Mouse (Mus musculus) kidney, embryonic 16.5 days (tissue): ENCODE results near the gene Flt3l. TPM values are rescaled to one million over a fixed set of nuclear protein-coding genes. Genes with fewer than 3 reads are reported as not detected.
A peak's percentile ranks its signal among the peaks of the same experiment; 100 is the strongest.

Experiments used
- ATAC-seq: fragments of 200-750 bp; cut with Nextera tagmentation; 2 replicates; pipeline ENCODE4 v1.8.0; 2017; ENCODE audit warnings: moderate TSS enrichment; ENCODE audit not compliant: low FRiP score, low TSS enrichment
- H3K27ac ChIP-seq: fragments of 300-500 bp; sonication (generic); 2 replicates; pipeline ENCODE4 v1.5.1; 2014; ENCODE audit warnings: low read length
- H3K27me3 ChIP-seq: fragments of 300-500 bp; sonication (generic); 2 replicates; pipeline ENCODE4 v1.6.1; 2014; ENCODE audit warnings: low read length, control low read depth, mixed read lengths; ENCODE audit not compliant: insufficient read depth
- H3K36me3 ChIP-seq: fragments of 300-500 bp; sonication (generic); 2 replicates; pipeline ENCODE4 v1.6.1; 2014; ENCODE audit warnings: low read length, control low read depth, mixed read lengths; ENCODE audit not compliant: insufficient read depth
- H3K4me1 ChIP-seq: fragments of 300-500 bp; sonication (generic); 2 replicates; pipeline ENCODE4 v1.6.1; 2014; ENCODE audit warnings: low read length, control low read depth, mixed read lengths; ENCODE audit not compliant: insufficient read depth
- H3K4me2 ChIP-seq: fragments of 300-500 bp; sonication (generic); replicated peaks from 2 replicates; pipeline ENCODE4 v1.6.1; 2014; ENCODE audit warnings: low read depth, low read length
- H3K4me3 ChIP-seq: fragments of 300-500 bp; sonication (generic); 2 replicates; pipeline ENCODE4 v1.5.1; 2014; ENCODE audit warnings: mild to moderate bottlenecking, low read length
- H3K9ac ChIP-seq: fragments of 300-500 bp; sonication (generic); replicated peaks from 2 replicates; pipeline ENCODE4 v1.6.1; 2014; ENCODE audit warnings: low read length
- H3K9me3 ChIP-seq: fragments of 300-500 bp; sonication (generic); 2 replicates; pipeline ENCODE4 v1.6.1; 2016; ENCODE audit warnings: low read length, control low read depth
- WGBS: fragments of 180-500 bp; shearing (Covaris S2); extraction: QIAGEN DNeasy Blood & Tissue Kit; methylation state at CpG from one replicate; pipeline ENCODE4 v1.1.7; 2014; 5-methylcytosine and 5-hydroxymethylcytosine counted together
- polyA plus RNA-seq: library from polyadenylated mRNA; unstranded; fragments of >200 nt; fragmentation: Nextera tagmentation; extraction: Ambion mirVana; gene quantifications from 2 replicates; pipeline ENCODE4 v1.2.1, GENCODE M21; 2015

Flt3l gene
- polyA plus RNA-seq, 1 experiment from 2014 or later, result 1.9 TPM

DNA sequence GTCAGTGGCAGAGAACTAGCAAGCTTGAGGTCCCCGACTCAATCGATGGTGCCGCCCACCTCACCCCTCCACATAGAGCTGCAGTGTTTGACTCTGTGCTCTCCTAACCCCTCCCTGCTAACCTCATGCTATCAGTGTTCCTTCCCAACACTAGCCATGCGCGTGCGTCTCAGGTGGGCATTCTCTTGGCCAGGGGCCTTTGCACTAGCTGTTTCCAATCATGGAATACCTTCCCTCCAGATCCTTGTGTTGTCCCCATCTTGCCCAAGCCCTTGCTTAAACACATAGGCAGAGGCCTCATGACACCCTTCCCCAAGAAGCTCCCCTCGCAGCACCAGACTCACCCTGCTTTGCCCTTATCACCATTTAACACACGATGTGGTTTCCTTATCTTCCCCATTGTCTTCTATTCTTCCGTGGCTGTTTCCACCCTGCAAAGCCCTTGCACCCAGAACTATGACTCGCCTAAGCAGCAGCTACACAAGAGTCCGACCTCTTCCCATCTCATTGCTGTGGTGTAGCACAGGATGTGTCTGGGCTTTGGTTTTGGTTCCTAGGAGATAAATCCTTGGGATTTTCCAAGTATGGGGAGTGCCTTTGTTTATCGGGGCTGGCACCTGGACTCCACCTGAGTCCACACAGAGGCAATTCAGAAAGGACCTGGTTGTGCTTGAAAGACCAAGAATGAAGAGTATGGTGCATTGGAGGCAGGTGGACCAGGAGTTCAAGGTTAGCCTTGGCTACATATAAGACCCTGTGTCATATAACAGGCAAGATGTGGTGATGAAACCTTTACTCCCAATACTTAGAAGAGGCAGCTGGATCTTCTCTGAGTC lies 1.2 kb upstream of the Flt3l start:
- Histone ChIP-seq H3K36me3 (peaks cover 9% of the 10 kb centered on the region), H3K9me3 (no peaks in the 10 kb centered on the region), H3K4me3 (no peak overlapping the region), H3K27me3 (no peaks in the 10 kb centered on the region), H3K9ac (no peak overlapping the region), H3K4me1 (0 out of 2 replicates have a peak, but pooled peaks cover 4% of the 10 kb centered on the region), H3K4me2 (no peak overlapping the region), H3K27ac (no peak overlapping the region)
- ATAC-seq, result no peak
- WGBS, result 84% methylated on average over 12 of the region's 12 CpGs

DNA sequence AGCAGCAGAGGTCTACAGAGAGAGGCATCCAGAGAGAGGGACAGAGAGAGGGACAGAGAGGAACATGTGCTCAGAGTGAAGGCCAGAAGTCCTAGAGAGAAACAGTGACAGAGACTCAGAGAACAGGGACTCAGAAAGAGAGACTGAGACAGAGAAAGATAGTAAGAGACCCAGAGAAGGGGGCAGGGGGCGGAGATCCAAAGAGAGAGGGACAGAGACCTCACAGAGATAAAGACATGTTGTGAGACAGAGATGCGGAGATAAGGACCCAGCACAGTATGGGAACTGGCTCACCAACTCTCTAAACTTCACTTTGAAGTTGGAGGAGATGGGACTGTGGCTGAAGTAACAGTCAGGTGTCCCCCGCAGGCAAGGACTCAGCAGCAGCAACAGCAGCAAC lies 862 bp downstream of the Flt3l start:
- no peak for ATAC-seq
- Histone ChIP-seq H3K27me3 (no peaks in the 10 kb centered on the region), H3K27ac (no peak overlapping the region), H3K4me3 (peak overlapping the region; percentile 70; the same call in 1 of the 2 replicates), H3K9ac (0 out of 2 replicates have a peak overlapping the region, but pooled peaks have one; percentile 29), H3K4me1 (0 out of 2 replicates have a peak, but pooled peaks cover 4% of the 10 kb centered on the region), H3K4me2 (peak overlapping the region; percentile 83; the same call in 1 of the 2 replicates), H3K9me3 (no peaks in the 10 kb centered on the region), H3K36me3 (no peaks in the 10 kb centered on the region)
- WGBS, result 79% methylated on average over 3 of the region's 3 CpGs

DNA sequence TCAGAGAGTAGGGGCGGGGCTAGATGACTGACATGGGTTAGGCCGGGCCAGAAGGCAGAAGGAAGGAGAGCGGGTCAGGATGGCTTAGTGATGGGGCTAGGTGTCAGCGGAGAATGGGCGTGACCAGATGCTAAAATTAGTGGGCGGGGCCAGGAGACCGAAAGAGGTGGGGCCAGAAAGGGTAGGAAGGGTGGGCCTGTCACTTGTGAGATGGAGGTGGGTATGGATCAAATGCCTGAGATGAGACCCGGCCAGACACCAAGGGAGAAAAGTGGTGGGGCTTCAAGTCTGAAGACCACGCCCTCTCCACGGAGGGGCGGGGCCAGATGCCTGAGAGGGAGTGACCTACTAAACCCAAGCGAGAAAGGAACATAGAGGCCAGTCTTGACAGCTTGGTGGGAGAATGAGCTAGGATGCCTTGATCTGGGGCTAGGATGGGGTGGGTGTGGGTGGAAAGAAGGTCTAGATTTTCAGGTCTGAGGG lies 1.6 kb downstream of the Flt3l start:
- Histone ChIP-seq H3K4me2 (no peak overlapping the region), H3K9me3 (no peaks in the 10 kb centered on the region), H3K4me1 (peaks cover 10% of the 10 kb centered on the region), H3K36me3 (no peaks in the 10 kb centered on the region), H3K27me3 (no peaks in the 10 kb centered on the region), H3K9ac (no peak overlapping the region), H3K27ac (no peak overlapping the region), H3K4me3 (no peak overlapping the region)
- ATAC-seq, result no peak
- WGBS, result 11% methylated on average over 12 of the region's 12 CpGs

DNA sequence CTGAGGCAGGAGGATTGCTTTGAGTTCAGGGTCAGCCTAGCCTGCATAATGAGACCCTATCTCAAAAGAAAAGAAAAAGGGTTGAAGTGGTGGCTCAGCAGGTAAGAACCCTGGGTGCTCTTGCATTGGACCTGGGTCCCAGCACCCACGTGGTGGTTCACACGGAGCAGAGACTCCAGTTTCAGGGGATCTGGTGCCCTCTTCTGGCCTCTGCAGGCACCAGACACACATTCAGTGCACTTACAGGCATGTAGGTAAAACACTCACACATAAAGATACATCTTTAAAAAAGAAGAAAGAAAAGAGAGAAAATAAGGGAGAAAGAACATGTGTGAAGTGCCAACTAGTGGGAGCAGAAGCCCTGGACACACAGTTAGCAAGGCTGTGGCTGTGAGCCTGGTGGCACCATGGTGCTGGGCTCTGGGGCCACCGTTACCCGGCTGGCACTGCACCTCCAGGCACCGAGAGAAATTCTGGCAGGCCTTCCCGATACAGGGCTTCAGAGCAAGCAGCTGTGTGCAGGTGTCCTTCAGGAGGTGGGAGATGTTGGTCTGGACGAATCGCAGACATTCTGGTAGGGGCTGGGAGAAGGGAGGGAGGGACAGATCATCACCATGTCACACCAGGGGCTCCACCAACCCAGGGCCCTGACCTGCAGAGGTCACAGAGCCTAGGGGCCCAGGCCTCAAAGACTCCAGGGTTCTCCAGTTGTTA lies 2.6 kb downstream of the Flt3l start:
- no peak for ATAC-seq
- Histone ChIP-seq H3K4me3 (no peak overlapping the region), H3K9me3 (no peaks in the 10 kb centered on the region), H3K27me3 (no peaks in the 10 kb centered on the region), H3K27ac (no peak overlapping the region), H3K4me1 (peaks cover 14% of the 10 kb centered on the region), H3K36me3 (no peaks in the 10 kb centered on the region), H3K9ac (no peak overlapping the region), H3K4me2 (no peak overlapping the region)
- 75% methylated on average over 8 of the region's 8 CpGs for WGBS

DNA sequence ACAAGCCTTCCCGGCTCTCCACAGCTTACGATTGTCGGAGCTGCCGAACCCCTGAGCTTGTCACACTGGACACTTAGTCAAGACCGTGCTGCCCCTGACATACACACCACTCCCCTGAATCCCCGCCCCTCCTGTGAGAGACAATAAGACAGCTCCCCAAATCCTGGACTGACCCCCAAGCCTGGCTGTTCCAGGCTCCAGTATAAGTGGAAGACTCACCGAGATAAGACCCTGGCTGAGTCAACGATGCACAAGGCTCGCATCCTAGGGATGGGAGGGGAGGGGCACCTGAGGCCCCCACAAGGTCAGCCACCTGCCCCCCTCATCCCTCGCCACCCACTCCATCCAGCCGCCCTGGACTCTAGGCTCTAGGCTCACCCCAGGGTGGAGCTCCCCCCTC lies 4.4 kb downstream of the Flt3l start:
- Histone ChIP-seq H3K4me3 (no peak overlapping the region), H3K27ac (no peak overlapping the region), H3K36me3 (peaks cover 8% of the 10 kb centered on the region), H3K4me2 (no peak overlapping the region), H3K4me1 (peaks cover 21% of the 10 kb centered on the region), H3K9me3 (no peaks in the 10 kb centered on the region), H3K9ac (no peak overlapping the region), H3K27me3 (no peaks in the 10 kb centered on the region)
- WGBS, result 83% methylated on average over 9 of the region's 11 CpGs
- no peak for ATAC-seq

DNA sequence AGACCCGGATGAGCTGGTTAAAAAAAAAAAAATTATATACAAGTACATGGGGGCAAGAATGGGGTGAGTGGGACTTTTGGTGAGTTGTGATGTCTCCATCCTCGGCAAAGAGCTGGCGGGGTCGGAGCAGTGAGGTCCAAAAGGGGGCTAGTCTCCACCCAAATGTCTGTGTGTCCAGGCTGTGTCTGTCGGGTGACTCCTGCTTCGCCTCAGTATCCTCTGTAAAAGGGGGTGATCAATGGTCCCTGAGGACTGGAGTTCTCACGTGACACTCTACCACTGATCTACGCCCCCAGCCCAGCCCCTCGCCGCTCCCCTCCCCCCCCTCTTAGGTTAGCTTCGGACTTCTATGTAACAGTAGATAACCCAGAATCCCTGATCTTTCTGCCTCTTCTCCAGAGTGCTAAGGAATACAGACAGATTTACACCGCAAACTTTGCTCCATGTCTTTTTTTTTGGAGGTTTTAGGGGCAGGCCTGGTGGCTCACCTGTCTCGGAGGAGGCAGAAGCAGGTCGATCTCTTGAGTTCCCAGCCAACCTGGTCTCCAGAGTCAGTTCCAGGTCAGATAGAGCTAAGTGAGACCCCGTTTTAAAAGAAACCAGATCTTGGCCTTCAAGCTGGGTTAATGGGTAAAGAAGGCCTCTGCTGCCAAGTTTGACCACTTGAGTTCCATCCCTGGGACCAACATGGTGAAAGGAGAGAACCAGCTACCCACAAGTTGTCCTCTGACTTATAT lies 6.3 kb downstream of the Flt3l start:
- H3K9ac ChIP-seq, result peak overlapping the region; percentile 78
- 53% methylated on average over 15 of the region's 15 CpGs for WGBS
- no peak for ATAC-seq

DNA sequence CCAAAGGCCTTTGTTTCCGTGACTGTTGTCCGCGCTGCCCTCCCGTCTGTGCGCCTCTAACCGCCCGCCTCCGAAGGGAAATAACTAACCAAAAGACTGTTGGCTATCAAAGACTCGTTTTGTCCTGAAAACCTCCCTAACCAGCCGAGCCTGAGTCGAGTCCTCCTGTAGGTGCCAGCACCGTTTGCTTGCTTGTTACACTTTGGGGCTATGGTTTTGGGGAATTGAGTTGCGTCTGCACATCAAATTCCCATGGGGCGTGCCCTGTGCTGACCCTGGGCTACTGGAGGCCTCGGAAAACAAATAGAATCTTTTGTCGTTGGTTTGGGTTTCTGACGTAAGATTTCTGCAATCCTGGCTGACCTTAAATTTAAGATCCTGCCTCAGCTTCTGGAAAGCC lies 6.9 kb downstream of the Flt3l start:
- Histone ChIP-seq H3K27ac (peak overlapping the region; percentile 94), H3K9me3 (no peaks in the 10 kb centered on the region), H3K27me3 (no peaks in the 10 kb centered on the region), H3K4me2 (peak overlapping the region; percentile 84), H3K4me3 (peak overlapping the region; percentile 88), H3K36me3 (peaks cover 31% of the 10 kb centered on the region), H3K9ac (peak overlapping the region; percentile 78), H3K4me1 (peaks cover 41% of the 10 kb centered on the region)
- ATAC-seq, result no peak
- under 1% methylated on average over 17 of the region's 17 CpGs for WGBS

More for the DNA sequence above, 6.3 kb downstream of the Flt3l start:
- Histone ChIP-seq H3K27ac (peak overlapping the region; percentile 94), H3K9me3 (no peaks in the 10 kb centered on the region), H3K4me2 (peak overlapping the region; percentile 84), H3K4me3 (peak overlapping the region; percentile 88), H3K36me3 (peaks cover 26% of the 10 kb centered on the region), H3K27me3 (no peaks in the 10 kb centered on the region), H3K4me1 (peaks cover 36% of the 10 kb centered on the region)

DNA sequence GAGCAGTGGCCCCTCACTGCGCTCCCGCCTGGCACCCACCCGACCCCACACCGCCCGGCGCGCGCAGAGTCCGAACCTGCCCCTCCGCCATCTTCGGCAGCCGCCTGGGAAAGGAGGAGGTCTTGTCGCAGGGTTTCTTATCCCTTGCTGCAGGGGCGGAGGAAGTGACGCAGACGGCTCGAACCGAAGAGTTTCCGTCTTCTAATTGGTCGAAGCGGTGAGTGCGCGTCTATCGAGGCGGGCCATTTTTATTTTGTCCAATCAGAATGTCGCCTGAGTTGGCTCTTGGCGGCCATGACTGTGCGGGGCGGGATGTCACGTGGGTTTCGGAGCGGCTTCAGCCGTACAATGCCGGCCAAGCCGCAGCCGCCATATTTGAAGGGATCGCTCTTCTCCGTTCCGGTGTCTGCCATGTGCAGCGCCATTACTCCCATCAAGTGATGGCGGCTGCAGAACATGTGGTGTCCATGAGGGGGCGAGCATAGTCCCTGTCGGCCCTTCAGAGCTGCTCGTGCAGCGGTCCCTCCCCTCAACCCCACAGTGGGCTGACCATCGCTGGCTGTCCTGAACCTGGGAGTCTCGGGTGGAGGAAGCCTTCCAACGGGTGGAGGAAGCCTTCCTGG lies 7.5 kb downstream of the Flt3l start, which contains the start of gene Rpl13a:
Gene Rpl13a (minus strand): TSS at position 138 of the 623 bp plus-strand sequence.
- Histone ChIP-seq H3K9ac (peak within 1 kb of the TSS; percentile 94), H3K4me3 (peak within 1 kb of the TSS; percentile 88), H3K9me3 (no peaks in the 10 kb centered on the region), H3K27me3 (no peaks in the 10 kb centered on the region), H3K36me3 (peaks cover 31% of the 10 kb centered on the region), H3K4me1 (peaks cover 41% of the 10 kb centered on the region), H3K4me2 (peak within 1 kb of the TSS; percentile 92), H3K27ac (peak within 1 kb of the TSS; percentile 95)
- under 1% methylated on average over 48 of the region's 48 CpGs for WGBS
- peak; percentile 95 for ATAC-seq

DNA sequence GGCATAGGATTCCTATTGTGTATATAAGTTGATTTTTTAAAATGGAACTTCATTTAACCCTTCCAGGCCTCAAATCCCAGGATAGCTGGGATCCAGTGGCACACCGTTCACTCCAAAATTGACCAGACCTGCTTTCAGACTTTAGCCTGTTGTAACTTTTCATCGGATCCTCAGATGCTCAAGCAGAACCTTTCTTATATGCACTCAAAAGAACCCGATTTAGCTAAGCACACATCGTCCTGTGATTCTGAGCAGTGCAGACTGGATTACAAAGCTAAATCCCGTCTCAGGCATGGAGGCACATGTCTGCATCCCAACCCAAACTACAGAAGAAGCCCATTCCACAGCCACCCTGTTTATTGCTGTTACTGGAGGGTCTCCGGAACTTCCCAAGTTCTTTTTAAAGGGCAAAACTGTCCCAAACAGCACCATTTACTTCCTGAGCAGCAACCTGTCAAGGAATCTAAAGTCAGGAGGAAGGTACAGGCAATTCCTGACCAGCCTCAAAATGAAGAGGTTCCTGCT lies 8.5 kb downstream of the Flt3l start:
- 0% methylated on average over 6 of the region's 6 CpGs for WGBS

More for the DNA sequence above, 8.5 kb downstream of the Flt3l start:
- ATAC-seq, result no peak
- peak overlapping the region; percentile 94 for H3K9ac ChIP-seq
- peak overlapping the region; percentile 92 for H3K4me2 ChIP-seq
- no peaks in the 10 kb centered on the region for H3K9me3 ChIP-seq
- H3K4me3 ChIP-seq, result peak overlapping the region; percentile 88
- H3K27me3 ChIP-seq, result no peaks in the 10 kb centered on the region
- peaks cover 46% of the 10 kb centered on the region for H3K4me1 ChIP-seq
- H3K36me3 ChIP-seq, result peaks cover 36% of the 10 kb centered on the region
- H3K27ac ChIP-seq, result peak overlapping the region; percentile 95
